Mouse (Mus musculus): ENCODE data around the gene D3Ertd254e.
"Not testable (repeated sequence)": the region's sequence is repeated elsewhere in the genome, so short reads cannot be mapped to it uniquely, and the experiment has no call there.

D3Ertd254e gene

GRCm38 (mm10) chr3:36150934-36151686 is at the start of gene D3Ertd254e:
Gene D3Ertd254e, plus strand, starts transcription at chr3:36151017.
- DNase-seq (ENCODE audit: low spot score), result peak; percentile 87

DNA sequence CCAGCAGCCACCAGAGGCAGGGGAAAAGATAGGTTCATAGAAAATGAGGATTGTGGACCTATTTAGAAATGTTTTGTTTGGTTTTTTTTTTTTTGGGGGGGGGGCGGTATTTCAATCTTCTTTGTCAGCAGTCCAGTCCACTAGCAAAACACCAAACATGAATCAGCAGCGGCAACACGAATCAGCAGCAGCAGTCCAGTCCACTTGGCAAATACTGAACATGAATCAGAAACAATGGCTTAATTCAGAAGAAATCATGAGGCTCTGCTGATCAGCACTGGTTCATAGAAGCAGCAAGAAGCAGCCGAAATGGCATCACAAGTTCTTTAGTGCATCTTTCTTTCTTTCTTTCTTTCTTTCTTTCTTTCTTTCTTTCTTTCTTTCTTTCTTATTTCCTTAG is 34.7 kb upstream of the D3Ertd254e start:
- DNase-seq (ENCODE audit: low spot score), result no peak

- no peak for DNase-seq (ENCODE audit: low spot score)
These were observed 30.9 kb upstream of the D3Ertd254e start for GRCm38 (mm10) chr3:36119684-36120548.

DNA sequence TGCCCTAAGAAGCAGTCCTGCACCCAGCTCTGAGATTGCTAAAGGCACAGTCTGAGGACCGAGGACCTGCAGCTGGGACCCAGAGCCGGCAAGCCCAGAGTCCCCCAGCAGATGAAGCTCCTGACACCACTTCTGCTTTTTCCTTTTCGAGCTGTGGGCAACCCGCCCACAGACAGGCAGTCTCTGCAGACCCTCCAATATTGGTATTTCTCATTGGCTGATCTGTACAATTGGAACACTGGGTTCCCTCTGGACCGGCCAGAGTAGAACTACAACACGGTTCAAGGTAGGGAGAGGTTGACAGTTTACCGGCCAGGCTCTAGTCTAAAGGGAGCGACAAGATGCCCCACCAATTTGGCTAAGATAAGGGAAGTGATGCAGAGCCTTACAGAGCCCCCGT is 24.6 kb upstream of the D3Ertd254e start:
- not testable (repeated sequence) for DNase-seq (ENCODE audit: low spot score)

- DNase-seq (ENCODE audit: low spot score), result no peak
These were observed 14.7 kb upstream of the D3Ertd254e start for GRCm38 (mm10) chr3:36136152-36136551.

DNA sequence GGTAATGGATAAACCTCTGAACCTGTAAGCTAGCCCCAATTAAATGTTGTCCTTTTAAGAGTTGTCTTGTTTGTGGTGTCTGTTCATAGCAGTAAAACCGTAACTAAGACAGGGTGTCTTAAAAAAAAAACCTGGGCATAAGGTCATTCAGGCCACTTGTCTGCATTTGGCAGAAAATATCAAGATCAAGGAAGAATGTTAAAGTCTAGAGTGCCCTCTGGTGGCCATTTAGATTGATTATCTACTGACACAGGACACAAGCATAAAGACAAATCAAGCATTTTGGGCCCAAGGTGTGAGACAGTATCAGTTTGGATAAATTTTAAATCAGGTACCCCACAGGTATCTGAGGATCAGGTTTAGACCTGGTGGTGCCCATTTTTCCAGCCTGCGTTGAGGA is 13.3 kb upstream of the D3Ertd254e start:
- no peak for DNase-seq (ENCODE audit: low spot score)

DNA sequence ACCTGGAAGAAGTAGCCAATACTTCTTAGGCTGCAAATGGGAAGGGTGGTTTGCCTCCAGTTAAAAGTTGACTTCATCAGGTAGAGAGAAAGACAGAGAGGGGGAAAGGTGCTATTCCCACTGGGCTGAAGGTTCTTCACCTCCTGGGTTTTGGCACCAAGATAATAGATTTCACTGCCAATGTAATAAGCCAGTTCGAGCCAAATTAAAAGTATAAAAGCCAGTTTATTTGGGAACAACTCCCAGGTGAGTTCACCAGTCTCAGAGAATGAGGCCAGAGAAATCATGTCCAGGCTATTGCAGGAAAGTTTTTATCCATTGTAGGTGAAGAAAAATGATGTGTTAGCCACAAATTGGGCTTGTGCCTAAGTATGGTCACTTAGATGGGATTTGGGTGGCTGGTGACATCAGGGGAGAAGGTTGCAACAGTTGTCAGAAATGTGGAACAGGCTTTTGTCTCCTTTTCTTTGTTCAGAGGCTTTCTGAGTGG is 12.6 kb upstream of the D3Ertd254e start:
- no peak for DNase-seq (ENCODE audit: low spot score)

GRCm38 (mm10) chr3:36138996-36139395 is 11.8 kb upstream of the D3Ertd254e start:
- no peak for DNase-seq (ENCODE audit: low spot score)

DNA sequence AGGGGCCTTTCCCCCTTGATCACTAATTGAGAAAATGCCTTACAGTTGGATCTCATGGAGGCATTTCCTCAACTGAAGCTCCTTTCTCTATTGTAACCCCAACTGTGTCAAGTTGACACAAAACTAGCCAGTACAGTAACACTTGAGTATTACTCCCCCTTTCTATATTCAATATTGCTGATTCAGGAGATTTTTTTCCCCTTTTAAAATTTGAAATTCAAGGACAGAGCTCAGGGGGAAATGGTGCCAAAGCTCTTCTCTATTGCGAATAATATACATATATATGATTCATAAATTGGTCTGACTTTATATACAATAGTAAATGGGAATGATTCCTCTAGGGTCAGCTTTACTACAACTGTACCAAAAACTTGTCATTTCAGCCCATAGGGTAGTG is 282 bp upstream of the D3Ertd254e start:
- DNase-seq (ENCODE audit: low spot score), result no peak

DNA sequence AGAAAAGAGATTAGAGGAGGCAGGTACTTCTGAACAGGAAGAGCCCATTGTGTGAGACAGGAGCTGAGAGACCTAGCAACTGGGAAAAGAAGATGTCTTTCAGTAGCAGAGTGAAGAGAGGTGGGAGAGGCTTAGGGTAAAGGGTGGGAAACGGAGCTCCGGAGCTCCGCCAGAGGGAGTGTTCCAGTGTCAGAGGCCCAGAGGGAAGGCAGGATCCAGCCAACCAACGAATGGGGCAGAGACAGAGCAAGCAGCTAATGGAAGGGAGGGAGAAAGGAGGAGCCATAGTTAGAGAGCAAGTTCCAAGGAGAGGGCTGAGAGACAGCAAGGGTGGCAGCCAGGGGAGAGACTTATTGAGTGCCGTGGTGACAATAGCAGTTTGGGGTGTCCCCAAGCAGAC is 4.5 kb downstream of the D3Ertd254e start:
- no peak for DNase-seq (ENCODE audit: low spot score)

DNA sequence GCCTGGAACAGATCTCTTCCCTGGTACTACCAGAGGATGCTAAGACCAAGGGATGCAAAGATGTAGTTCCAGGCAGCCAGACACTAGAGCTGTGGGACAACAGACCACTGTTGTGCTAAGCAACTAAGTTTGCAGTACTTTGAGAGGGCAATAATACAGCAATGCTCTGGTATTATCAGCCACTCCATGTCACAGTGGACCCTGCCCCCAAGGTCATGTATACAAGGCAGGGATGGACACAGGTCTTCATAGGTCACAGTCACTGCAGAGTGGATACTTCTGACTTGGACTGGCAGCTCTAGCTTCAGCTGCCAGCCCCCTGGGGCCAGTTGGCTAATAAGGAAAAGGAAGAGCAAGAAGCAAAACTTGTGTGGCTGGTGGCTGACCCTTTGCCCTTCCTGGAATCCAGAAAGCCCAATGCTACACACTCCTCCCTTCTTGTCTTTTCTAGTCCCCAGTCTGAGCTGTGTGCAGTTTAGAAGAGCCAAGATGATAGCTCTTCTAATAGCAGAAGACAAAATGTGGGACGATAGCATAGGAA is 19.9 kb downstream of the D3Ertd254e start:
- DNase-seq (ENCODE audit: low spot score), result no peak

DNA sequence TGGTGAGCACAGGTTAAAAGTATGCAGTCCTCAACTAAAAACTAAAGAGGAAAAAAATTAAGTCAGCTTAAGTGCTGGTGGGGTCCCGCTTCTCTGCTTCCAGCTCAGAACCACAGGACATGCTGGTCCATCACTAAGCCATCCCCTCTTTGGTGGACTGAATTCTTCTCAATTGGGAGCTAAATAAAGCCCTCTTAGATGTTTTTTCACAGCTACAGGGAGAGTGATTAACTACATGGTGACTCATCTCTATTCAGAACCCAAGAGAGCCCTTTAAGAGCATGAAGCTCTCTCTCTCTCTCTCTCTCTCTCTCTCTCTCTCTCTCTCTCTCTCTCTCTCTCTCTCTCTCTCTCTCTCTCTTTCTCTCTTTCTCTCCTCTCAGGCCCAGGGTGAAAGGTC is 20.5 kb downstream of the D3Ertd254e start:
- DNase-seq (ENCODE audit: low spot score), result no peak

DNA sequence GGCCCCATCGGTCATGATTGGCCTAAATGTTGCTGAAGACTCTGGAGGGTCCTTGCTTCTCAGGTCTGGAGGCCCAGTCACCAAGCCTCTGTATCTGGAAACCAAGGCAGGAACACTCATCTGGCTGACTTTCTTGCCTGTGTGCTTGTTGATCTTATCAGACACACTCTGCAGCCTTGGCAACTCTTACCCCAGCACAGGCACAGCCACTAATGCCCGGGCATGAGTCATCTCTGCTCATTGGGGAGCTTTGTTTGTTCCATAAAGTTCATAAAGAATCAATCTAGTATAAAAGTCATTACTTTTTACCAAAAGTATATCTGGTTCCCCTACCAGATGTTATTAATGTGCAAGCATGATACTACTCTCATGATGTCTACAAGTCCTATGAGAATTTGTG is 22.9 kb downstream of the D3Ertd254e start:
- DNase-seq (ENCODE audit: low spot score), result peak; percentile 19

- no peak for DNase-seq (ENCODE audit: low spot score)
These were observed 30.7 kb downstream of the D3Ertd254e start for GRCm38 (mm10) chr3:36181519-36181918.

DNA sequence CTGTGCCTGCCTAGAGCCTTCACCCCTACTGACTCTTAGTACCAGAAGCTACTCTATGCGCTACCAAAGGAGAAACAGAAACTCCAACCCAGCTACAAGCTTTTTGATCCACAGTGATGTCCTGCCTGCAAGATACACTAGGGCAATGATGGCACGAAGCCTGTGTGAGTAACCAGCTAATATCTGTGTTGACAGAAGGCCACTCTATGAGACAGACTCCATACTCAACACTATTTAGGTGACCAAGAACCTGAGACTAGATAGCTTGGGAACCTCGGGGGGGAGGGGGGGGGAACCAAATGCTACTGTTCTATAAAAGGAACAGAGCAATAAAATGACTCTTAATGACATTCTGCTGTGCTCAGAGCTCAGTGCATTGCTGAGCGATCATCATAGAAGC is 35.7 kb downstream of the D3Ertd254e start:
- no peak for DNase-seq (ENCODE audit: low spot score)

- no peak for DNase-seq (ENCODE audit: low spot score)
These were observed 38.4 kb downstream of the D3Ertd254e start for GRCm38 (mm10) chr3:36189243-36189642.

GRCm38 (mm10) chr3:36201098-36201497 is 50.3 kb downstream of the D3Ertd254e start:
- no peak for DNase-seq (ENCODE audit: low spot score)

GRCm38 (mm10) chr3:36202932-36203331 is 52.1 kb downstream of the D3Ertd254e start:
- DNase-seq (ENCODE audit: low spot score), result no peak

DNA sequence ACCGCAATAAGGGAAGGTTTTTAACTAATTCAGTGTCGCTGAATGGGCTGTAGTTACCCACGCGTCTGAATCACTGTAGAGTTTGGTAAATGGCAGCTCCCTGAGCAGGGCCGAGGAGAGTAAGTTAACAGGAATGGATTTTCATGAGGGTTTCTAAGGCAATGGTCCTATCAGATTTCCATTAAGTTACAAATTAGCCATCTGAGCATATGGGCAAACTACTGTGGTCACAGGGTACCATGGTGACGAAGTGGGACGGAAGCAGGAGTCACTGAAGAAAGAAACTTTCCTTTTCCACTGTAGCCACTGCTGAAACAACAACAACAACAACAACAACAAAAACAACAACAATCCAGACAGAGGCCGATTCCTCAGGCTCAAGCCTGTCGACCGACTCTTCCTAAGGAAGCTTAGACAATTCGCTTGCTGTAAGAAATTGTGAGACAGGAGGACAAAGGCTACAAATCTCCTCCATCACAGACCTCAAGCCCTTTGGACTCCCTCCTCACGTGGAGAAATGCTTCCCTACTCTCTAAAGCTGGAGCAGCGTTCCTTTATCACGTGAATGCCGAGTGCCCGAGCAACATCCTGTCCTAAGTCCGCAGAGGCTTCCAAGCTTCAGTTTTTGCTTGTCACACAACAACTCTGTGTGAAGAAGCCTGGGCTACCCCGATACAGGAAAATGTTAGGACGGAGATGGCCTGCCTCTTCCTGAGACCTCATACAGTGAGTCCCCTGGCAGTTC is 56.9 kb downstream of the D3Ertd254e start:
- DNase-seq (ENCODE audit: low spot score), result no peak

- DNase-seq (ENCODE audit: low spot score), result no peak
These were observed 59.1 kb downstream of the D3Ertd254e start for GRCm38 (mm10) chr3:36209776-36210555.

GRCm38 (mm10) chr3:36210939-36211338 is 60.1 kb downstream of the D3Ertd254e start:
- no peak for DNase-seq (ENCODE audit: low spot score)
